Mouse (Mus musculus): ENCODE results near the gene Dus1l. TPM values are rescaled to one million over a fixed set of nuclear protein-coding genes. Genes with fewer than 3 reads are reported as not detected.
A peak's percentile ranks its signal among the peaks of the same experiment; 100 is the strongest.
"Not testable (repeated sequence)": the region's sequence is repeated elsewhere in the genome, so short reads cannot be mapped to it uniquely, and the experiment has no call there.

The Dus1l gene
- polyA plus RNA-seq, 1 experiment from 2014 or later: 50.0 TPM

- ATAC-seq (replicated peaks): not testable (repeated sequence)
- WGBS: 91% methylated on average over 10 of the region's 10 CpGs
- H3K36me3 ChIP-seq: peaks cover 67% of the 10 kb centered on the region
Observed at GRCm38 (mm10) chr11:120788460-120788859, 7.7 kb downstream of the Dus1l start.

GRCm38 (mm10) chr11:120785145-120785544 lies 11.1 kb downstream of the Dus1l start:
- H3K9ac ChIP-seq (replicated peaks): peak overlapping the region; percentile 81
- peaks cover 49% of the 10 kb centered on the region for H3K36me3 ChIP-seq
- H3K27ac ChIP-seq (replicated peaks): no peak overlapping the region
- ATAC-seq (replicated peaks): no peak
- no peaks in the 10 kb centered on the region for H3K9me3 ChIP-seq
- peak overlapping the region; percentile 72 for H3K4me3 ChIP-seq
- H3K27me3 ChIP-seq: no peaks in the 10 kb centered on the region
- H3K4me2 ChIP-seq (replicated peaks): peak overlapping the region; percentile 87
- peaks cover 32% of the 10 kb centered on the region for H3K4me1 ChIP-seq
- 35% methylated on average over 9 of the region's 9 CpGs for WGBS

More at GRCm38 (mm10) chr11:120788460-120788859, 7.7 kb downstream of the Dus1l start:
- not testable (repeated sequence) for H3K4me2 ChIP-seq (replicated peaks); H3K9ac ChIP-seq (replicated peaks); H3K9me3 ChIP-seq; H3K27me3 ChIP-seq; H3K27ac ChIP-seq (replicated peaks); H3K4me3 ChIP-seq
- H3K4me1 ChIP-seq: peaks cover 18% of the 10 kb centered on the region

- Histone ChIP-seq H3K4me1 (peaks cover 32% of the 10 kb centered on the region), H3K27ac (replicated peaks) (peak within 1 kb of the TSS; percentile 65), H3K4me3 (peak within 1 kb of the TSS; percentile 72), H3K4me2 (replicated peaks) (peak within 1 kb of the TSS; percentile 87), H3K9ac (replicated peaks) (peak within 1 kb of the TSS; percentile 81), H3K9me3 (no peaks in the 10 kb centered on the region), H3K27me3 (no peaks in the 10 kb centered on the region), H3K36me3 (peaks cover 47% of the 10 kb centered on the region)
- peak; percentile 86 for ATAC-seq (replicated peaks)
- WGBS: under 1% methylated on average over 83 of the region's 107 CpGs
Observed at GRCm38 (mm10) chr11:120784064-120784791, 12.0 kb downstream of the Dus1l start, which contains the start of the genes Rfng and Gps1. TSS of gene Rfng (minus strand) at chr11:120784207. TSS of gene Gps1 (plus strand) at chr11:120784272.

DNA sequence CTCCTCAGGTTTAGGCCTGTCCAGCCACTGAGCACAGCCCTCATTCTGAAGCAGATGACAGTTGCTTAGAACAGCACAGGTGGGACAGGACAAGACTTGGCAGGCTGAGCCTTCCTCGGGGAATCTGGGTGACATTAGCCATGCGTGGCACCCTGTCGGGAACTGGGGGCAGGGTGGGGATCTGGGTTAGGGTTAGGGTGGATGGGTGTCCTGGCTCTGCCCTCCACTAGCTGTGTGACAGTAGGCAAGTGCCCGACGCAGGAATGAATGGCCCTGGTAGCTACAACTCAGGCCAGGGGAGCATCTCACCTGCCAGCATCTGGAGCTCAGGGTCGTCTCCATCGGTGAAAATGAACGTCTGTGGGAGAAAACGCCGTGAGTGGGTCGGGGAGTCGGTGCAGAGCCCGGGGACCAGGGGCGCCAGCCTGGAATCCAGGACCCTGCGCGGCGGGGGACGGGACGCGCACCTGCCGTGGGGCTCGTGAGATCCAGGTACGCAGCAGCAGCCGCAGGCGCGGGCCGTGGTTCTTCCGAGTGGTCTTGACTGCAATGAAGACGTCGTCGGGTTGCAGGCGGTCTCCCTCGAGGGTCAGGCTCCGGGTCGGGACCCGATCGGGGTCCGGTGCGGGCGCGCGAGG lies 12.7 kb downstream of the Dus1l start:
- H3K4me1 ChIP-seq: peaks cover 32% of the 10 kb centered on the region
- H3K36me3 ChIP-seq: peaks cover 47% of the 10 kb centered on the region
- no peaks in the 10 kb centered on the region for H3K27me3 ChIP-seq
- H3K27ac ChIP-seq (replicated peaks): peak overlapping the region; percentile 65
- peak overlapping the region; percentile 72 for H3K4me3 ChIP-seq
- peak overlapping the region; percentile 81 for H3K9ac ChIP-seq (replicated peaks)
- peak overlapping the region; percentile 87 for H3K4me2 ChIP-seq (replicated peaks)
- H3K9me3 ChIP-seq: no peaks in the 10 kb centered on the region
- 2% methylated on average over 42 of the region's 42 CpGs for WGBS
- peak; percentile 44 for ATAC-seq (replicated peaks)

GRCm38 (mm10) chr11:120781361-120781760 lies 14.8 kb downstream of the Dus1l start:
- H3K4me2 ChIP-seq (replicated peaks); ATAC-seq (replicated peaks); H3K27ac ChIP-seq (replicated peaks); H3K4me3 ChIP-seq; H3K9ac ChIP-seq (replicated peaks); H3K9me3 ChIP-seq; H3K27me3 ChIP-seq: not testable (repeated sequence)
- WGBS: 95% methylated on average over 6 of the region's 6 CpGs
- peaks cover 33% of the 10 kb centered on the region for H3K4me1 ChIP-seq
- H3K36me3 ChIP-seq: peaks cover 25% of the 10 kb centered on the region

DNA sequence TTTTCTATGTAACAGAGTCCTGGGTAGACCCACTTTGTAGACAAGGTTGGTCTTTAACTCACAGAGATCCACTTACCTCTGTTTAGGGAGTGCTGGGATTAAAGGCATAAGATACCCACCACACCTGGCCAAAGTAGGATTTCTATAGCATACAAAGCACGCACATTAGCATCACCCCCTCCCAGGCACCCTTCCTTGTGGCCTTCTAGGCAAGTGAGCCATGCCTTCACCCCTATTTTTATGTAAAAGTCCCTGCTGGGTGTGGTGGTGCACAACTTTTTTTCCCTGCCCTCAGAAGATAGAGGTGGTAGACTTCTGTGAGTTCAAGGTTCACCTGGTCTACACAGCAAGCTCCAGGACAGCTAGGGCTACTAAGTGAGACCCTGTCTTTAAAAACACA lies 16.3 kb downstream of the Dus1l start:
- no peaks in the 10 kb centered on the region for H3K27me3 ChIP-seq
- ATAC-seq (replicated peaks): no peak
- no peak overlapping the region for H3K27ac ChIP-seq (replicated peaks)
- H3K36me3 ChIP-seq: peaks cover 24% of the 10 kb centered on the region; the same call in 1 of the 2 replicates
- no peak overlapping the region for H3K4me2 ChIP-seq (replicated peaks)
- H3K4me1 ChIP-seq: peaks cover 23% of the 10 kb centered on the region
- no peaks in the 10 kb centered on the region for H3K9me3 ChIP-seq
- no peak overlapping the region for H3K4me3 ChIP-seq
- no peak overlapping the region for H3K9ac ChIP-seq (replicated peaks)
- 88% methylated on average over 1 of the region's 1 CpGs for WGBS

- no peak overlapping the region for H3K27ac ChIP-seq (replicated peaks)
- H3K9ac ChIP-seq (replicated peaks): no peak overlapping the region
- H3K27me3 ChIP-seq: no peaks in the 10 kb centered on the region
- no peaks in the 10 kb centered on the region for H3K9me3 ChIP-seq
- peaks cover 4% of the 10 kb centered on the region; the same call in 1 of the 2 replicates for H3K4me1 ChIP-seq
- no peak overlapping the region for H3K4me2 ChIP-seq (replicated peaks)
- 28% methylated on average over 6 of the region's 6 CpGs for WGBS
- no peak overlapping the region for H3K4me3 ChIP-seq
- no peak for ATAC-seq (replicated peaks)
- H3K36me3 ChIP-seq: peaks cover 20% of the 10 kb centered on the region; the same call in 1 of the 2 replicates
Observed at GRCm38 (mm10) chr11:120777123-120777522, 19.1 kb downstream of the Dus1l start.

DNA sequence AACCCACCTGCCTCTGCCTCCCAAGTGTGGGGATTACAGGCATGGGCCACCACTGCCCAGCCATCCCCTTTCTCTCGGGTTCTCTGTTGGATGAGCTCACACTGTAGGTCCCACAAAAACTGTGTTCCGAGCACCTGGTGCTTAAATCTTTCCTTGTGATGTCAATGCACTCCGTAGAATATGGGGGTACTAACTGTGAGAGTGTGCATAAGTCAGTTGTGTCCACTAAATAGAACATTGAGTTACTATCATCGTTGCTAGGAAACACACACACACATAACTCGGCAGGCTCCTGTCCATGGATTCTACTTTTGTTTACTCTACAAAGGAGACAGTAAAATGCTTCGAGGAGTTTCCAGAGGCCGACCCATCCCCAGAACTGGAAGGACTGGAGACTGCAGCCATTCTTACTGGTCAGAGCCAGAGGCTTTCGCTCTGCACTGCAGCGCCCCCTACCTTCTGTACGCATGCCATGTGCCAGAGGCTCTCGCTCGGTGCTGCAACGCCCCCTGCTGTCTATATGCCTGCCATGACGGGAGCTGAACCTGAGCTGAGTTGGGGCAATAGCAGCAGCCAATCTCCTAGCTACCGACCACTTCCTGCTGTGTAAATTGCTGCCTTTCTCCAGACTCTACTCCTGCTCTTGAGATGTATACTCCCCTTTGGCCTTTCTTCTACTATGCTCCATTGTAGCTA lies 20.3 kb downstream of the Dus1l start:
- Histone ChIP-seq H3K9me3 (no peaks in the 10 kb centered on the region), H3K27ac (replicated peaks) (no peak overlapping the region), H3K4me1 (peaks cover 3% of the 10 kb centered on the region; the same call in 1 of the 2 replicates), H3K4me2 (replicated peaks) (no peak overlapping the region), H3K27me3 (no peaks in the 10 kb centered on the region), H3K9ac (replicated peaks) (no peak overlapping the region), H3K36me3 (peaks cover 15% of the 10 kb centered on the region; the same call in 1 of the 2 replicates), H3K4me3 (no peak overlapping the region)
- ATAC-seq (replicated peaks): peak; percentile 66
- WGBS: 29% methylated on average over 15 of the region's 15 CpGs

GRCm38 (mm10) chr11:120773463-120774190 lies 22.6 kb downstream of the Dus1l start:
- Histone ChIP-seq H3K36me3 (no peaks in the 10 kb centered on the region), H3K27me3 (no peaks in the 10 kb centered on the region), H3K27ac (replicated peaks) (no peak overlapping the region), H3K9me3 (no peaks in the 10 kb centered on the region), H3K9ac (replicated peaks) (no peak overlapping the region), H3K4me2 (replicated peaks) (no peak overlapping the region), H3K4me1 (peaks cover 3% of the 10 kb centered on the region; the same call in 1 of the 2 replicates), H3K4me3 (no peak overlapping the region)
- WGBS: 89% methylated on average over 7 of the region's 7 CpGs
- no peak for ATAC-seq (replicated peaks)

GRCm38 (mm10) chr11:120772749-120773148 lies 23.5 kb downstream of the Dus1l start:
- Histone ChIP-seq H3K27ac (replicated peaks) (no peak overlapping the region), H3K4me3 (no peak overlapping the region), H3K9me3 (no peaks in the 10 kb centered on the region), H3K9ac (replicated peaks) (no peak overlapping the region), H3K4me2 (replicated peaks) (no peak overlapping the region), H3K4me1 (peaks cover 3% of the 10 kb centered on the region; the same call in 1 of the 2 replicates), H3K27me3 (no peaks in the 10 kb centered on the region), H3K36me3 (no peaks in the 10 kb centered on the region)
- WGBS: 86% methylated on average over 3 of the region's 3 CpGs
- no peak for ATAC-seq (replicated peaks)

GRCm38 (mm10) chr11:120768206-120768605 lies 28.0 kb downstream of the Dus1l start:
- no peak for ATAC-seq (replicated peaks)
- H3K9ac ChIP-seq (replicated peaks): no peak overlapping the region
- H3K27me3 ChIP-seq: no peaks in the 10 kb centered on the region
- H3K4me1 ChIP-seq: no peaks in the 10 kb centered on the region
- no peaks in the 10 kb centered on the region for H3K36me3 ChIP-seq
- H3K27ac ChIP-seq (replicated peaks): no peak overlapping the region
- H3K4me3 ChIP-seq: no peak overlapping the region
- no peaks in the 10 kb centered on the region for H3K9me3 ChIP-seq
- 34% methylated on average over 1 of the region's 1 CpGs for WGBS
- no peak overlapping the region for H3K4me2 ChIP-seq (replicated peaks)

Measured in forebrain, embryonic 15.5 days (tissue).